Mouse (Mus musculus) heart, postnatal 14 days (tissue): ENCODE data around the gene Dmd. TPM values are rescaled to one million over a fixed set of nuclear protein-coding genes. Genes with fewer than 3 reads are reported as not detected.
"Not testable (repeated sequence)": the region's sequence is repeated elsewhere in the genome, so short reads cannot be mapped to it uniquely, and the experiment has no call there.

ENCODE experiments used
- DNase-seq, 2 experiments: peaks; one replicate each; pipeline ENCODE4 v3.0.0; 2021 to 2022
- intact Hi-C: fragments of 180-260 bp; cut with DNase I; formaldehyde crosslinking; loops from one replicate; pipeline ENCODE4 v1.15.1; 2025
- long read RNA-seq, 2 experiments: library from polyadenylated mRNA; stranded (forward); transcript quantifications; one replicate each; pipeline ENCODE4 v2.0.0; 2021
- total RNA-seq, 2 experiments: library from RNA; stranded (reverse); gene quantifications; 2 replicates each; pipeline ENCODE4 v1.2.3; 2021

The Dmd gene
- 100 to 1,000 TPM; 108 to 111 TPM for total RNA-seq
- long read RNA-seq, experiment 1, partial matches to known transcripts, result 7 of 11 reads
- long read RNA-seq, experiment 1, other reads (novel, unspliced or antisense), result 4 of 11 reads
- long read RNA-seq, experiment 2, partial matches to known transcripts, result 3 of 10 reads
- long read RNA-seq, experiment 2, other reads (novel, unspliced or antisense), result 7 of 10 reads

DNA sequence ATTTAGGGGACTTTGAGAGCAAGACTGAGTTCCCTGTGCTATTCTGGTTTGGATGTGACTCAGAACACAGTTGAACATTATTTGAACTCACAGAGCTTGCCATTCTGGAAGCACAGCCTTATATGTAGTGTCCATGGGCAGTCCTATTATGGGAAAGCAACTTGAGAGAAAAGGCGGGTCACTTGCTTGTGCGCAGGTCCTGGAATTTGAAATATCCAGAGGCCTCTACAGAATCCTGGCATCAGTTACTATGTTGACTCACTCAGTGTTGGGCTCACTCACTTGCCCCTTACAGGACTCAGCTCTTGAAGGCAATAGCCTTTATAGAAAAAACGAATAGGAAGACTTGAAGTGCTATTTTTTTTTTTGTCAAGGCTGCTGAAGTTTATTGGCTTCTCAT, at the start of gene Dmd:
Gene Dmd, plus strand, starts transcription at position 241 of the 400 bp plus-strand sequence.
- peak; percentile 4 to 15 for DNase-seq
- intact Hi-C loops, result no loop called here

DNA sequence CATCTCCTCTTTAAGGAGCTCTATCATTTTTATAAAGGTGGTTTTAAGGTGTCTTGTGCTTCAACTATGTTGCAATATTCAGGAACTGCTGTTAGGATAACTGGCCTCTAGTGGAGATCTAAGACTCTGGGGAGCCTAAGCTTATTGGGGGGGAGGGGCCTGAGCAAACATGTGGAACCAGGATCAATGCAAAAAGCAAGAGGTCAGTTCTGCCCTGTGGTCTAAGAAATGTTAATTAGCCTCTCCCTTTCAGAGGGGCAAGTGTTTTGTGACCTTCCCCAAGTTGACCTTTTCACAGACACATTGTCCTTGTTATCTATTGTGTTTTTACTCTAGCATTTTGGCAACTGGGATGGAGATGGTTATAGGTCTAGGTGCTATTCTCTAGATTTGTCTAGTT, 47.2 kb upstream of the Dmd start:
- intact Hi-C loops, result no loop called here
- no peak for DNase-seq

DNA sequence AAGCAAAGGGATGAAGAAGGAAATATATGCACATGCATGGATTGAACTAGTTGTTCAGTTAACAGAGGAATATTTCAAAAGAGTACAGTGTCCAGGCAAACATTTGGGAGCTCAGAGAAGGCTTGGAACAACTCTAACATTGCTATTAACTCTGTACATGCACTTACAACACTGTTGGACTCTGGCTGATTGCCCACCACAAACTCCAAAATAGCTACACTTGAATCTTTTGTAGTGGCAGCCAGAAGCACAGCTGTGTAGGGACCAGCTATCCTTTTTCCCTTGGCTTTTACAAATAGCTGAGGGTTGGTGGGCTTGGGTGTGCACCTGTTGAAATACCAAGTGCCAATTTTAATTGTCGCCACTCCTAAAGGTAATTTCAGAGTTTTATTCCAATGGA, 39.0 kb downstream of the Dmd start:
- intact Hi-C loops, result no loop called here
- peak; percentile 9 to 29 for DNase-seq

- intact Hi-C loops, result no loop called here
- no peak for DNase-seq
Measured at GRCm38 (mm10) chrX:83050190-83050589, 101.5 kb downstream of the Dmd start.

DNA sequence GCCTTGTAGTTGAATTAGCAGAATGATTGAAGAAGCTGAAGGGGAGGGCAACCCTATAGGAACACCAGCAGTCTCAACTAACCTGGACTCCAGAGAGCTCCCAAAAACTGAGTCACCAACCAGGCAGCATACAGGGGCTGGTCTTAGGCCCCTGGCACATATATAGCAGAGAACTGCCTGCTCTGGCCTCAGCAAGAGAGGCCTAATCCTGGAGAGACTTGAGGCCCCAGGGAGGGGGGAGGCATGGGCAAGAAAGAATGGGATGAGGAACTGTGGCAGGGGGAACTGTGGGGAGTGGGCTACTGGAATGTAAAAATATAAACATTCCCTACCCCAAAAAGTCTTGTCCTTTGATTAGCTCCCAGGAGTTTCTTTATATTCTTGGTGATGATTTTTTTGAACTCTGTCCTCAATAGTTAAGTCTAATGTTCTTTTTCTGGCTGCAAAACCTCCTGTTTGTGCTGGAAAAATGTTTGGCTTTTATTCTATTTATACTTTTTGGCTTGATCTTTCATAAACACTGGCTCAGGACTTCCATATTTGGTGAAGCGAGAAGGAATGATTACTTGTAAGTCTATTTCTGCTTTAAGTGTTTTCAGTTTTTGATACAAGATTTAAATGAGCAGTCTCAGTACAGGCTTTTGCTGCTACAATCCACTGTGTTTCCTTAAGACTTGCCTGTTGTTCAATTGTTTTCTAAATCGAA, 167.7 kb downstream of the Dmd start:
- no peak for DNase-seq
- intact Hi-C loops, result no loop called here

- DNase-seq, result no peak
Measured at GRCm38 (mm10) chrX:83117198-83117597, 168.5 kb downstream of the Dmd start.

DNA sequence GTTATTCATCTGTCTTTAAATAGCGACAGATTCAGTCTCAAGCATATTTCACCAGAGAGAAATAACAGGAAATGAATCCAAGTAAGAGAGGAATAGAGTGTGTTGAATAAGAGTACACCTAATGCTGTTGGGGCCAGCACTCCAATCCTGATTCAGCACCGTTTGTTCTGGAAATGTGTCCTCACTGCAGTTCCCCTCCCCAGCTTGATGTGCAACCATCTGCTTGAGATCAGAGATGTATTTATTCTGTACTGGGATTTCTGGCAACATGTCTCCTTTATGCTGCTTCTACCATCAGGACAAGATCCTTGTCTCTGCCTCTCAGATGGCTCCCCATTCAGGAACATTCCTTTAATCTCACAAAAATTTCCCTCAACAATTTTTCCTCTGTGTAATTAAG, 271.9 kb downstream of the Dmd start:
- intact Hi-C loops, result no loop called here
- DNase-seq, result no peak

More at GRCm38 (mm10) chrX:83117198-83117597, 168.5 kb downstream of the Dmd start:
- intact Hi-C loops, result no loop called here

DNA sequence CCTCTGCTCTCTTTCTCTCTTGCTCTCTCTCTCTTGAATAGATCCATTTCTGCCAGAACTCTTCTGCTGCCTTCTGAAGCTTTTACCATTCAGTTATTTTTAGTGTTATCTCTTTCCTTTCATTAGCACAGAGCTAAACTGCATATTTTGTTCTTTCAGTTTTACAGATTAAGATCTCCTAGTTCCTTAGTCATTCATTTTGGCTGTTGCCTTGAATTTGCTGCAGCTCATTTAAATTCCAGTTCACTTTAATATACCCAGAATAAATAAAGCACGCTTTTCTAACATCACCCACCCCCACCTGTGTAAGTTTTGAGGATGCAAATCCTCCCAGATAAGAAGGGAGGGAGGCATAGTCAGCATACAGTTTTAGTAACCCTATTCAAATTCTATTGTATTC, 272.4 kb downstream of the Dmd start:
- intact Hi-C loops, result no loop called here
- DNase-seq, result no peak

DNA sequence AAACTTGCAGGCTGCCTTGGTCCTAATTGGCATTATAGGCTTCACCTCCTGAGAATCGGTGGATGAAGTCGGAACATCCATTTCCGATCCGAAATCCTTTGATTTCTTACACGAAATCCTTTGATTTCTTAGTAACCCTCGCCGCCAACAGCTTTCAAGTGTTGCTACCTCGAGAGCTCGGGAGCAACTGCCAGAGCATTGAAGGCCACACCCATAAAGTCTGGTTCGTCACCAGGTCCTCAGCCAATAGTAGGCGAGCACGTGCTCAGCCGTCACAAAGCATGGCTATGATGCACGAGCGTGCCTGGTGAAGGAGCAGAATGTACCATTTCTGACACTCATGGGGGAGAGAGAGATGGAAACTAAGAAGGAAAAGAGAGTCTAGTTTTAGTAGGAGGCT, 538.9 kb downstream of the Dmd start, which contains the start of gene Tsga8:
Gene Tsga8, minus strand, starts transcription at position 327 of the 400 bp plus-strand sequence.
- DNase-seq, result no peak
- intact Hi-C loops, result no loop called here

DNA sequence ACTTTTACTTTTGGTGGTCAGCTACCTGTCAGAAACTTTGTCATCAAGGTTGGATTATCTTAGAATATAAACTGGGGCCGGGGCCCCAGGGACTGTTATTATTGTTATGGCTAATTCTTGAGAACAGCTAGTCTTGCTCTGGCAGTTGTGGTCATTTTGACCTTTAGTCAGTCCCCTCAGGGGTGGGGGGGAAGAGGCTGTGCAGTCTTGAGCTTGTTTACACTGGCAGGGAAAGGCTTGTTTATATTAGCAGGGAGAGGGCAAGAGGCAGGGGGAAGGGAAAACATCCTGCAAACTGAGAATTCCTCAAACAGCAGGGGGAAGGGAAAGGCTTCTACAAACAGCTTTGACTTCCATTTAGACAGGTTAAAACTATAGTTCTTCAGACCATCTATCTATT, 726.3 kb downstream of the Dmd start:
- no peak for DNase-seq
- intact Hi-C loops, result no loop called here

GRCm38 (mm10) chrX:83686547-83686946, 737.9 kb downstream of the Dmd start:
- DNase-seq, result no peak
- intact Hi-C loops, result no loop called here

- intact Hi-C loops, result no loop called here
- no peak for DNase-seq
Measured at GRCm38 (mm10) chrX:83740533-83740932, 791.9 kb downstream of the Dmd start.

DNA sequence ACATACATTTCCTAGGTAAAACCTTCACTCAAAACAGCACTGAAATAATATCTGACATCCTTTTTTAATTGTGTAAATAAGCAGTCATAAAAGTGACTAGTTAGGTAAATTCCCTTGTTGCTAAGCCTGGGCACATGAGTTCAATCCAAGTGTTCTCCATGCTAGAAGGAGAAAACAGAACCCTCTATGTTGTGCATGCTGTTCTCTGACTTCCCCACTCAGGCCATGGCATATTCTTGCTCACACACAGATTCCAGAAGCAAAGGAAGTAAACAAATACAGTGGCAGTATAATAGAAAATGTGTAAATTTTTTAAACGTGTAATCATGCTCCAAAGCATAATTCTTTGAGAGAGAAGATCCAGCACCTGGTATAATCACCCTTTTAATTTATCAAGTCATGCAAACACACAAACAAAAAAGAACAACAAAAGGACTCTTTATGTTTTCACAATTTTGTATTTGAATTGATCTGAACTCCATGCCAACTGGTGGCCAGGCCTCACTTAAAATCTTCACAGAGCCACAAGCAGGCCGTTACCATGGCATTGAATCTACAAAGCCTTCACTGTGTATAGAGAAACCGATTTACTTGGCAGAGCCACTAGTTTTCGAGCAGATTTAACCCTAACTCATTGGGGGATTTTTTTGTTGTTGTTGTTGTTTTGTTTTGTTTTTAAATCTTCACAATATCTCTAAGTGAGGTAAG, 797.8 kb downstream of the Dmd start:
- intact Hi-C loops, result no loop called here
- DNase-seq, result no peak

GRCm38 (mm10) chrX:83787406-83787805, 838.7 kb downstream of the Dmd start:
- DNase-seq, result no peak
- intact Hi-C loops, result no loop called here

DNA sequence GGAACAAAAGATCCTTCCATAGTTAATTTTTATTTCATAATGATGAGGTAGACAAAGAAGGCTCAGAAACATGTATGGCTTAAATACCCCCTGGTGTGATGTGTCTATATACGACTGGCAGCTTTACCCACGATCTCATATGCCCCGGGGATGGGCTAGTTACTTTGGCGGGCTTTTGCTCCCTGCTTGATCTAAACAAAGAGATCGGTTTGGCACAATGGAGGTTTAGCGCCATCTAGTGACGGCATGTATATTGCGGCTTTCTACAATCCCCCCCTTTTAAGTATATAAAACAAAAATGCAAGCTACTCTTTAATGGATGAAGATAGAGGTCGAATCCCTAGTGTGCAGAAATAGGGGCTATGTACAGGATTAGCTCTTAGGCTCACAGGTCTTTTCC, 918.8 kb downstream of the Dmd start:
- DNase-seq, result peak in 1 of 2 experiments; percentile 8
- intact Hi-C loops, result not testable (repeated sequence)

DNA sequence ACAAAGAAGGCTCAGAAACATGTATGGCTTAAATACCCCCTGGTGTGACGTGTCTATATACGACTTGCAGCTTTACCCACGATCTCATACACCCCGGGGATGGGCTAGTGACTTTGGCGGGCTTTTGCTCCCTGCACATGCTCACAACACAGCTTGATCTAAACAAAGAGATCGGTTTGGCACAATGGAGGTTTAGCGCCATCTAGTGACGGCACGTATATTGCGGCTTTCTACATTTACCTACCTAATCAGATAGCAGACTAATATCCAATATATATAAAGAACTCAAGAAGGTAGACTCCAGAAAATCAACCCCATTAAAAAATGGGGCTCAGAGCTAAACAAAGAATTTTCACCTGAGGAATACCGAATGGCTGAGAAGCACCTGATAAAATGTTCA, 926.7 kb downstream of the Dmd start:
- DNase-seq, result peak; percentile 10 to 25
- intact Hi-C loops, result not testable (repeated sequence)

DNA sequence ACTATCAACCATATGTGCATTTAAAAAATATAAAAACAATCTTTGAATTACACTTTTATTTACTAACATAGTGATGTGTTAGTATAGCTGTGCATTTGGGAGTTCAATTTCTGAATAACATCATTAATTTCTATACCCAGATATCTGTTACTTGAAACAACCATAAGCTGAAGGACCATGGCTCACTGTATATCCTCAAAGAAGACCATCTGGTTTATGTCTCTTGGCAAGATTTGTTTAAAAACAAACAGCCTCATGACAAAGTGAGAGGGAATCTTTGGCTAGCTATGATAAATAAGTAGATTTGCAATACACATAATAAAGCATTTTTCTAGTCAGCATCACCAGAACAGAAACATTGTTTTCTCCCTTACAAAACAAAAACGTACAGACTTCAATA, 1027.2 kb downstream of the Dmd start:
- intact Hi-C loops, result no loop called here
- DNase-seq, result no peak

GRCm38 (mm10) chrX:84001294-84001693, 1052.6 kb downstream of the Dmd start:
- DNase-seq, result peak in 1 of 2 experiments; percentile 26
- intact Hi-C loops, result no loop called here

GRCm38 (mm10) chrX:84062431-84062830, 1113.8 kb downstream of the Dmd start:
- intact Hi-C loops, DNase-seq: not testable (repeated sequence)

DNA sequence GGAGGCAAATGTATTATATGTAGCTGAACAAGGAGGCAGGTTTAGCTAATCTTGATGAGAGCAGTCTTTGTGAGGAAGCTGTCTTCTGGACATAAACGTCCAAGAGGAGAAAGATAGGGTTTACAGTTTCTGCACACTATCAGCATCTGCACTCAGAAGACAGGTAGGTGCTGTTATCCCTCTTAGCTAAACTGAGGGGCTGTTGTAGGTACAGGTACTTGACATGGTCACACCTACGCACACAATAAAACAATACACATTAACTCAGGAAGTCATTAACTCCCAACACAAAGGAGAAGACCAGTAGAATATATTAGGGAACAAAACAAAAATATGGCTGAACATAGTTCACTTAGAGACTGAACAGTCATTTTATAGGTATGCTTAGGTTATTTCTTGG, 1217.2 kb downstream of the Dmd start:
- intact Hi-C loops, result no loop called here
- DNase-seq, result no peak

- DNase-seq, result no peak
- intact Hi-C loops, result no loop called here
Measured at GRCm38 (mm10) chrX:84241297-84241859, 1292.7 kb downstream of the Dmd start.
